Mouse (Mus musculus) common myeloid progenitor, adult 5-6 weeks (primary cell): ENCODE data around the gene Ddrgk1. TPM values are rescaled to one million over a fixed set of nuclear protein-coding genes. Genes with fewer than 3 reads are reported as not detected.
"Not testable (repeated sequence)": the region's sequence is repeated elsewhere in the genome, so short reads cannot be mapped to it uniquely, and the experiment has no call there.

ENCODE experiments used
- ATAC-seq: replicated peaks from 2 replicates; pipeline ENCODE4 v1.8.0; 2016; ENCODE audit warnings: low read depth, mild to moderate bottlenecking, moderate TSS enrichment, inconsistent platforms; ENCODE audit not compliant: poor library complexity, severe bottlenecking
- total RNA-seq: library from RNA; stranded (forward); fragments of 200-1000, 187-1606 nt; gene quantifications from 2 replicates; pipeline ENCODE4 v1.2.3, GENCODE M21; 2017

Ddrgk1 gene
- total RNA-seq, 1 experiment from 2014 or later, result 107 TPM

- no peak; the same call in 1 of the 2 replicates for ATAC-seq
Measured at GRCm38 (mm10) chr2:130655660-130656339, 8.7 kb downstream of the Ddrgk1 start.

- no peak for ATAC-seq
Measured at GRCm38 (mm10) chr2:130653760-130654159, 10.7 kb downstream of the Ddrgk1 start.

- no peak for ATAC-seq
Measured at GRCm38 (mm10) chr2:130653303-130653702, 11.2 kb downstream of the Ddrgk1 start.

- not testable (repeated sequence) for ATAC-seq
Measured at GRCm38 (mm10) chr2:130649028-130649427, 15.4 kb downstream of the Ddrgk1 start.

GRCm38 (mm10) chr2:130645198-130645597, 19.3 kb downstream of the Ddrgk1 start:
- no peak for ATAC-seq

GRCm38 (mm10) chr2:130642684-130643369, 21.6 kb downstream of the Ddrgk1 start, which contains the start of gene Lzts3:
Lzts3 (minus strand) TSS chr2:130642803.
- ATAC-seq, result peak; percentile 86

- ATAC-seq, result no peak
Measured at GRCm38 (mm10) chr2:130642197-130642660, 22.2 kb downstream of the Ddrgk1 start.

GRCm38 (mm10) chr2:130641351-130642025, 23.0 kb downstream of the Ddrgk1 start:
- no peak for ATAC-seq

- ATAC-seq, result no peak
Measured at GRCm38 (mm10) chr2:130639276-130639675, 25.2 kb downstream of the Ddrgk1 start.

- no peak for ATAC-seq
Measured at GRCm38 (mm10) chr2:130638101-130638611, 26.3 kb downstream of the Ddrgk1 start.

GRCm38 (mm10) chr2:130635847-130636246, 28.6 kb downstream of the Ddrgk1 start:
- ATAC-seq, result peak; percentile 70

- ATAC-seq, result peak; percentile 23
Measured at GRCm38 (mm10) chr2:130634739-130635411, 29.6 kb downstream of the Ddrgk1 start.

GRCm38 (mm10) chr2:130634006-130634738, 30.3 kb downstream of the Ddrgk1 start:
- no peak for ATAC-seq

- ATAC-seq, result no peak
Measured at GRCm38 (mm10) chr2:130632887-130633675, 31.4 kb downstream of the Ddrgk1 start.

- no peak for ATAC-seq
Measured at GRCm38 (mm10) chr2:130632416-130632815, 32.0 kb downstream of the Ddrgk1 start.

GRCm38 (mm10) chr2:130629839-130630203, 34.6 kb downstream of the Ddrgk1 start, which contains the start of the genes Fastkd5 and Ubox5:
Fastkd5 (minus strand) TSS chr2:130630027.
Ubox5 (minus strand) TSS chr2:130630038.
- peak; percentile 86 for ATAC-seq

GRCm38 (mm10) chr2:130629080-130629838, 35.2 kb downstream of the Ddrgk1 start:
- ATAC-seq, result peak; percentile 42

GRCm38 (mm10) chr2:130628424-130628823, 36.0 kb downstream of the Ddrgk1 start:
- no peak for ATAC-seq
